Comparison of ENCODE assay signal across 8 mouse cellular contexts in genomic region chr19:60580582-60581339, GRCm38 (mm10). TPM values are rescaled to one million over a fixed set of nuclear protein-coding genes. Genes with fewer than 3 reads are reported as not detected.
A peak's percentile ranks its signal among the peaks of the same experiment; 100 is the strongest.
DNase-seq lines count a peak whose midpoint lies in the region; ATAC-seq lines count a peak whose summit lies in the region.

Gene Cacul1, minus strand, starts transcription at chr19:60581025.

- peak within 1 kb of the TSS; percentile 98 for H3K4me3 ChIP-seq in heart, embryonic 10.5 days
- H3K4me3 ChIP-seq in kidney, embryonic 15.5 days (replicated peaks) = peak within 1 kb of the TSS; percentile 86

- H3K9me3 ChIP-seq in heart, embryonic 10.5 days = no peaks in the 10 kb centered on the region
- H3K9me3 ChIP-seq in kidney, embryonic 15.5 days (replicated peaks) = no peaks in the 10 kb centered on the region

- peak within 1 kb of the TSS; percentile 96 for H3K27ac ChIP-seq in heart, embryonic 10.5 days
- H3K27ac ChIP-seq in kidney, embryonic 15.5 days = peak within 1 kb of the TSS; percentile 93

- H3K27me3 ChIP-seq in heart, embryonic 10.5 days (ENCODE audit: insufficient read depth, poor library complexity, severe bottlenecking) = no peaks in the 10 kb centered on the region
- no peaks in the 10 kb centered on the region for H3K27me3 ChIP-seq in kidney, embryonic 15.5 days

- H3K9ac ChIP-seq in kidney, embryonic 15.5 days = peak within 1 kb of the TSS; percentile 88

- ATAC-seq in erythroblast, adult 5-6 weeks (replicated peaks; ENCODE audit: low FRiP score, poor library complexity, severe bottlenecking) = peak; percentile 92
- ATAC-seq in kidney, embryonic 15.5 days (replicated peaks; ENCODE audit: low FRiP score) = peak; percentile 98
- peak; percentile 96 for ATAC-seq in monocyte, adult 5-6 weeks (replicated peaks; ENCODE audit: insufficient number of reproducible peaks, low FRiP score, low TSS enrichment, poor library complexity, severe bottlenecking)

- under 1% methylated on average over 61 of the region's 64 CpGs for WGBS in heart, embryonic 10.5 days
- under 1% methylated on average over 61 of the region's 64 CpGs for WGBS in kidney, embryonic 15.5 days

- H3K4me1 ChIP-seq in heart, embryonic 10.5 days = peaks cover 6% of the 10 kb centered on the region
- peaks cover 22% of the 10 kb centered on the region for H3K4me1 ChIP-seq in kidney, embryonic 15.5 days

- H3K4me2 ChIP-seq in kidney, embryonic 15.5 days = peak within 1 kb of the TSS; percentile 72

- peak; percentile 96 to 98 for DNase-seq in B cell, adult 2 months
- peak; percentile 100 for DNase-seq in brain, adult 2 months (ENCODE audit: low read depth, low spot score)
- DNase-seq in heart, embryonic 10.5 days (ENCODE audit: low spot score) = peak; percentile 100
- peak; percentile 99 for DNase-seq in liver
- DNase-seq in spleen, postnatal 4 days (ENCODE audit: low spot score in 2 of 2) = peak; percentile 97 to 98

- H3K36me3 ChIP-seq in heart, embryonic 10.5 days = peaks cover 4% of the 10 kb centered on the region; the same call in 1 of the 2 replicates
- no peaks in the 10 kb centered on the region for H3K36me3 ChIP-seq in kidney, embryonic 15.5 days

RNA-seq across cellular contexts. Expression of gene Cacul1, which starts in this region (rescaled TPM):
- 12.1 and 15.5 TPM in 2 replicates for total RNA-seq in erythroblast, adult 5-6 weeks (2015; ENCODE audit: low replicate concordance)
- total RNA-seq in erythroblast, adult 5-6 weeks (2017; ENCODE audit: low replicate concordance) = 15.5 and 16.6 TPM in 2 replicates
- 20.8 and 26.3 TPM in 2 replicates for polyA plus RNA-seq in heart, embryonic 10.5 days (2016; fragmentation: Nextera tagmentation; extraction: Ambion mirVana)
- polyA plus RNA-seq in kidney, embryonic 15.5 days (2015; fragmentation: Nextera tagmentation; extraction: Ambion mirVana) = 24.7 and 24.9 TPM in 2 replicates
- total RNA-seq in monocyte, adult 5-6 weeks (2017) = 54.2 to 63.3 TPM (median 55.7 TPM) in 3 replicates

Comparison
In these comparisons a context has a peak if more than half of its experiments do, and no peak if none do; other contexts are left out.
1. Peak in every context shown above with its lines: DNase-seq, ATAC-seq, H3K4me3 ChIP-seq and H3K27ac ChIP-seq.